Mouse (Mus musculus) neural tube, embryonic 14.5 days (tissue): ENCODE data around the gene Hist1h3d. TPM values are rescaled to one million over a fixed set of nuclear protein-coding genes. Genes with fewer than 3 reads are reported as not detected.
"Not testable (repeated sequence)": the region's sequence is repeated elsewhere in the genome, so short reads cannot be mapped to it uniquely, and the experiment has no call there.

Experiments used
- ATAC-seq: fragments of 200-750 bp; cut with Nextera tagmentation; 2 replicates; pipeline ENCODE4 v1.8.0; 2017; ENCODE audit warnings: low read depth, mild to moderate bottlenecking, moderate TSS enrichment, moderate library complexity
- H3K27ac ChIP-seq: fragments of 300-500 bp; sonication (generic); 2 replicates; pipeline ENCODE4 v1.5.1; 2014; ENCODE audit warnings: low read depth, mild to moderate bottlenecking, control low read depth, low read length, moderate library complexity, mixed read lengths
- H3K27me3 ChIP-seq: fragments of 300-500 bp; sonication (generic); 2 replicates; pipeline ENCODE4 v1.6.1; 2014; ENCODE audit warnings: low read length; ENCODE audit not compliant: control insufficient read depth, insufficient read depth
- H3K36me3 ChIP-seq: fragments of 300-500 bp; sonication (generic); 2 replicates; pipeline ENCODE4 v1.6.1; 2014; ENCODE audit warnings: low read length, mixed read lengths; ENCODE audit not compliant: control insufficient read depth, insufficient read depth
- H3K4me1 ChIP-seq: fragments of 300-500 bp; sonication (generic); 2 replicates; pipeline ENCODE4 v1.6.1; 2014; ENCODE audit warnings: low read length; ENCODE audit not compliant: control insufficient read depth, insufficient read depth
- H3K4me2 ChIP-seq: fragments of 300-500 bp; sonication (generic); 2 replicates; pipeline ENCODE4 v1.6.1; 2014; ENCODE audit warnings: mild to moderate bottlenecking, low read depth, low read length, control low read depth
- H3K4me3 ChIP-seq: fragments of 300-500 bp; sonication (generic); 2 replicates; pipeline ENCODE4 v1.5.1; 2014; ENCODE audit warnings: low read depth, low read length, control low read depth, mixed read lengths
- H3K9ac ChIP-seq: fragments of 300-500 bp; sonication (generic); replicated peaks from 2 replicates; pipeline ENCODE4 v1.6.1; 2014; ENCODE audit warnings: low read depth, mild to moderate bottlenecking, control low read depth, low read length, mixed read lengths
- H3K9me3 ChIP-seq: fragments of 300-500 bp; sonication (generic); 2 replicates; pipeline ENCODE4 v1.6.1; 2016; ENCODE audit warnings: low read length; ENCODE audit not compliant: control insufficient read depth
- WGBS: fragments of 180-500 bp; shearing (Covaris S2); extraction: QIAGEN DNeasy Blood & Tissue Kit; methylation state at CpG from one replicate; pipeline ENCODE4 v1.1.7; 2014; 5-methylcytosine and 5-hydroxymethylcytosine counted together
- polyA plus RNA-seq: library from polyadenylated mRNA; unstranded; fragments of >200 nt; fragmentation: Nextera tagmentation; extraction: Ambion mirVana; gene quantifications from 2 replicates; pipeline ENCODE4 v1.2.1, GENCODE M21; 2014

Gene Hist1h3d
- polyA plus RNA-seq, 1 experiment from 2014 or later, result 0.50 TPM

GRCm38 (mm10) chr13:23551146-23551834 lies 24.3 kb upstream of the Hist1h3d start, which contains the start of gene Hist1h4f:
Gene Hist1h4f (minus strand): TSS chr13:23551648.
- Histone ChIP-seq H3K9ac (peak within 1 kb of the TSS; percentile 43), H3K27ac (peak within 1 kb of the TSS; percentile 84), H3K4me2 (peak within 1 kb of the TSS; percentile 52), H3K4me3 (peak within 1 kb of the TSS; percentile 34)
- H3K36me3 ChIP-seq, H3K9me3 ChIP-seq, H3K4me1 ChIP-seq, H3K27me3 ChIP-seq: not testable (repeated sequence)
- ATAC-seq, result peak; percentile 91
- 1% methylated on average over 44 of the region's 47 CpGs for WGBS

- no peaks in the 10 kb centered on the region; the same call in 1 of the 2 replicates for H3K27me3 ChIP-seq
- H3K4me3 ChIP-seq, result peak overlapping the region; percentile 34
- 0 out of 2 replicates have a peak, but pooled peaks cover 3% of the 10 kb centered on the region for H3K4me1 ChIP-seq
- peak overlapping the region; percentile 52 for H3K4me2 ChIP-seq
- H3K9ac ChIP-seq, result no peak overlapping the region
- no peak for ATAC-seq
- no peaks in the 10 kb centered on the region for H3K36me3 ChIP-seq
- H3K9me3 ChIP-seq, result no peaks in the 10 kb centered on the region
- 60% methylated on average over 8 of the region's 8 CpGs for WGBS
- peak overlapping the region; percentile 84; the same call in 1 of the 2 replicates for H3K27ac ChIP-seq
These were observed 23.3 kb upstream of the Hist1h3d start for GRCm38 (mm10) chr13:23551931-23552914.

GRCm38 (mm10) chr13:23552962-23553361 lies 22.6 kb upstream of the Hist1h3d start, which contains the start of gene Hist1h1d:
Gene Hist1h1d (plus strand): TSS chr13:23553262.
- Histone ChIP-seq H3K9me3 (no peaks in the 10 kb centered on the region), H3K4me3 (no peak within 1 kb of the TSS), H3K36me3 (no peaks in the 10 kb centered on the region), H3K4me1 (0 out of 2 replicates have a peak, but pooled peaks cover 3% of the 10 kb centered on the region), H3K4me2 (peak within 1 kb of the TSS; percentile 77), H3K27ac (no peak within 1 kb of the TSS; the same call in 1 of the 2 replicates), H3K9ac (no peak within 1 kb of the TSS), H3K27me3 (no peaks in the 10 kb centered on the region; the same call in 1 of the 2 replicates)
- no peak for ATAC-seq

- peak overlapping the region; percentile 81; the same call in 1 of the 2 replicates for H3K27ac ChIP-seq
- ATAC-seq, result no peak
- H3K4me1 ChIP-seq, result 0 out of 2 replicates have a peak, but pooled peaks cover 3% of the 10 kb centered on the region
- H3K36me3 ChIP-seq, result no peaks in the 10 kb centered on the region
- no peaks in the 10 kb centered on the region for H3K9me3 ChIP-seq
- peak overlapping the region; percentile 77 for H3K4me2 ChIP-seq
- WGBS, result 20% methylated on average over 9 of the region's 9 CpGs
- peak overlapping the region; percentile 50; the same call in 1 of the 2 replicates for H3K9ac ChIP-seq
- peak overlapping the region; percentile 43 for H3K4me3 ChIP-seq
- H3K27me3 ChIP-seq, result no peaks in the 10 kb centered on the region; the same call in 1 of the 2 replicates
These were observed 21.2 kb upstream of the Hist1h3d start for GRCm38 (mm10) chr13:23554393-23554792.

- peak overlapping the region; percentile 77 for H3K4me2 ChIP-seq
- ATAC-seq, result peak; percentile 83
- H3K27me3 ChIP-seq, result no peaks in the 10 kb centered on the region; the same call in 1 of the 2 replicates
- H3K4me3 ChIP-seq, result peak overlapping the region; percentile 43
- H3K27ac ChIP-seq, result peak overlapping the region; percentile 81
- WGBS, result under 1% methylated on average over 54 of the region's 54 CpGs
- no peaks in the 10 kb centered on the region for H3K9me3 ChIP-seq
- no peaks in the 10 kb centered on the region for H3K36me3 ChIP-seq
- 0 out of 2 replicates have a peak, but pooled peaks cover 3% of the 10 kb centered on the region for H3K4me1 ChIP-seq
- peak overlapping the region; percentile 50 for H3K9ac ChIP-seq
These were observed 20.4 kb upstream of the Hist1h3d start for GRCm38 (mm10) chr13:23554925-23555838.

GRCm38 (mm10) chr13:23555839-23556416 lies 19.6 kb upstream of the Hist1h3d start:
- H3K27ac ChIP-seq, result peak overlapping the region; percentile 81
- no peaks in the 10 kb centered on the region for H3K36me3 ChIP-seq
- under 1% methylated on average over 18 of the region's 18 CpGs for WGBS
- H3K4me1 ChIP-seq, result 0 out of 2 replicates have a peak, but pooled peaks cover 3% of the 10 kb centered on the region
- ATAC-seq, result peak; percentile 79
- H3K4me3 ChIP-seq, result peak overlapping the region; percentile 43
- H3K9me3 ChIP-seq, result no peaks in the 10 kb centered on the region
- peak overlapping the region; percentile 50 for H3K9ac ChIP-seq
- no peaks in the 10 kb centered on the region; the same call in 1 of the 2 replicates for H3K27me3 ChIP-seq
- peak overlapping the region; percentile 77 for H3K4me2 ChIP-seq

GRCm38 (mm10) chr13:23556906-23557305 lies 18.7 kb upstream of the Hist1h3d start:
- ATAC-seq, result no peak
- H3K27ac ChIP-seq, result no peak overlapping the region
- H3K4me1 ChIP-seq, result 0 out of 2 replicates have a peak, but pooled peaks cover 3% of the 10 kb centered on the region
- no peaks in the 10 kb centered on the region for H3K36me3 ChIP-seq
- no peak overlapping the region for H3K4me2 ChIP-seq
- H3K9me3 ChIP-seq, result no peaks in the 10 kb centered on the region
- 71% methylated on average over 3 of the region's 3 CpGs for WGBS
- no peak overlapping the region for H3K4me3 ChIP-seq
- H3K9ac ChIP-seq, result no peak overlapping the region
- H3K27me3 ChIP-seq, result no peaks in the 10 kb centered on the region; the same call in 1 of the 2 replicates

GRCm38 (mm10) chr13:23560699-23561098 lies 14.9 kb upstream of the Hist1h3d start:
- H3K4me1 ChIP-seq, H3K4me3 ChIP-seq, H3K27ac ChIP-seq, ATAC-seq, H3K9me3 ChIP-seq, H3K9ac ChIP-seq, H3K4me2 ChIP-seq, H3K27me3 ChIP-seq, H3K36me3 ChIP-seq: not testable (repeated sequence)
- WGBS, result 23% methylated on average over 2 of the region's 2 CpGs
